In genomic region chr15:77225858-77226257, GRCm38 (mm10) we compare ENCODE assay signal across 18 mouse cellular contexts.
DNase-seq lines count a peak whose midpoint lies in the region; ATAC-seq and TF ChIP-seq lines count a peak whose summit lies in the region.
"Had no signal": no experiment of that assay in that cellular context is flagged by ENCODE, and none has a peak within 500 bp of the region (broad histone marks: within the 10 kb centered on the region; RNA-seq: fewer than 3 reads in every experiment).

No protein-coding gene starts in this region.

- WGBS in hindbrain, embryonic 14.5 days, result 46% methylated on average over 4 of the region's 4 CpGs
- WGBS in hindbrain, embryonic 16.5 days, result 55% methylated on average over 4 of the region's 4 CpGs
- WGBS in stomach, embryonic 16.5 days, result 44% methylated on average over 4 of the region's 4 CpGs
- WGBS in stomach, postnatal 0 days, result 35% methylated on average over 4 of the region's 4 CpGs
- 55% methylated on average over 4 of the region's 4 CpGs for WGBS in limb, embryonic 15.5 days
- 58% methylated on average over 4 of the region's 4 CpGs for WGBS in intestine, embryonic 15.5 days

- H3K9me3 ChIP-seq in hindbrain, embryonic 14.5 days (ENCODE audit: control insufficient read depth, low read length), result no peaks in the 10 kb centered on the region
- no peaks in the 10 kb centered on the region for H3K9me3 ChIP-seq in hindbrain, embryonic 16.5 days (ENCODE audit: control insufficient read depth, low read length)
- no peaks in the 10 kb centered on the region for H3K9me3 ChIP-seq in stomach, embryonic 16.5 days (replicated peaks; ENCODE audit: control insufficient read depth, low read length)
- H3K9me3 ChIP-seq in stomach, postnatal 0 days (ENCODE audit: control insufficient read depth, low read length), result no peaks in the 10 kb centered on the region
- no peaks in the 10 kb centered on the region for H3K9me3 ChIP-seq in limb, embryonic 15.5 days
- H3K9me3 ChIP-seq in intestine, embryonic 15.5 days, result no peaks in the 10 kb centered on the region
- H3K9me3 ChIP-seq: heart, embryonic 10.5 days; hindbrain, embryonic 10.5 days; liver, embryonic 13.5 days; midbrain, embryonic 15.5 days had no signal

- no peak for TF ChIP-seq EP300 in stomach, postnatal 0 days (optimal IDR thresholded peaks at IDR 0.05)

- no peaks in the 10 kb centered on the region for H3K4me1 ChIP-seq in hindbrain, embryonic 14.5 days (replicated peaks; ENCODE audit: control insufficient read depth, insufficient read depth, low read length)
- peaks cover 2% of the 10 kb centered on the region; the same call in 1 of the 2 replicates for H3K4me1 ChIP-seq in hindbrain, embryonic 16.5 days (ENCODE audit: control insufficient read depth, insufficient read depth, low read depth, low read length)
- H3K4me1 ChIP-seq in stomach, embryonic 16.5 days (ENCODE audit: control insufficient read depth, insufficient read depth, low read length), result no peaks in the 10 kb centered on the region; the same call in 1 of the 2 replicates
- H3K4me1 ChIP-seq in stomach, postnatal 0 days (replicated peaks; ENCODE audit: control insufficient read depth, insufficient read depth), result no peaks in the 10 kb centered on the region
- 0 out of 2 replicates have a peak, but pooled peaks cover 16% of the 10 kb centered on the region for H3K4me1 ChIP-seq in limb, embryonic 15.5 days
- H3K4me1 ChIP-seq in intestine, embryonic 15.5 days (replicated peaks), result 0 out of 2 replicates have a peak, but pooled peaks cover 6% of the 10 kb centered on the region

- no peaks in the 10 kb centered on the region for H3K27me3 ChIP-seq in hindbrain, embryonic 14.5 days (ENCODE audit: control insufficient read depth, insufficient read depth, low read length)
- H3K27me3 ChIP-seq in hindbrain, embryonic 16.5 days (replicated peaks; ENCODE audit: control insufficient read depth, insufficient read depth, low read length), result no peaks in the 10 kb centered on the region
- no peaks in the 10 kb centered on the region for H3K27me3 ChIP-seq in stomach, embryonic 16.5 days (ENCODE audit: control insufficient read depth, insufficient read depth, low read length)
- no peaks in the 10 kb centered on the region for H3K27me3 ChIP-seq in stomach, postnatal 0 days (ENCODE audit: control insufficient read depth, insufficient read depth, low read length)
- no peaks in the 10 kb centered on the region for H3K27me3 ChIP-seq in limb, embryonic 15.5 days
- no peaks in the 10 kb centered on the region for H3K27me3 ChIP-seq in intestine, embryonic 15.5 days (replicated peaks)
- H3K27me3 ChIP-seq: liver, embryonic 13.5 days; midbrain, embryonic 15.5 days had no signal

- TF ChIP-seq CTCF in stomach, postnatal 0 days (IDR thresholded peaks at IDR 0.05; ENCODE audit: low read depth), result no peak

- H3K27ac ChIP-seq in hindbrain, embryonic 14.5 days, result peak overlapping the region; percentile 47; the same call in 1 of the 2 replicates
- no peak overlapping the region for H3K27ac ChIP-seq in hindbrain, embryonic 16.5 days (ENCODE audit: low read depth, low read length)
- H3K27ac ChIP-seq in stomach, embryonic 16.5 days (ENCODE audit: low read length), result peak overlapping the region; percentile 24; the same call in 1 of the 2 replicates
- no peak overlapping the region for H3K27ac ChIP-seq in stomach, postnatal 0 days (replicated peaks)
- 0 out of 2 replicates have a peak overlapping the region, but pooled peaks have one; percentile 2 for H3K27ac ChIP-seq in limb, embryonic 15.5 days
- no peak overlapping the region for H3K27ac ChIP-seq in intestine, embryonic 15.5 days
- H3K27ac ChIP-seq: heart, embryonic 10.5 days; hindbrain, embryonic 10.5 days; kidney, postnatal 0 days; liver, embryonic 13.5 days; midbrain, embryonic 15.5 days had no signal

- no peak overlapping the region for H3K4me2 ChIP-seq in hindbrain, embryonic 14.5 days (replicated peaks)
- H3K4me2 ChIP-seq in hindbrain, embryonic 16.5 days (ENCODE audit: low read length), result no peak overlapping the region
- H3K4me2 ChIP-seq in stomach, embryonic 16.5 days (ENCODE audit: low read depth, low read length), result no peak overlapping the region
- no peak overlapping the region for H3K4me2 ChIP-seq in stomach, postnatal 0 days (replicated peaks; ENCODE audit: low read depth)
- H3K4me2 ChIP-seq in limb, embryonic 15.5 days, result no peak overlapping the region
- no peak overlapping the region for H3K4me2 ChIP-seq in intestine, embryonic 15.5 days (replicated peaks)
- H3K4me2 ChIP-seq: liver, embryonic 13.5 days; midbrain, embryonic 15.5 days had no signal

- 0 out of 2 replicates have a peak, but pooled peaks cover 4% of the 10 kb centered on the region for H3K36me3 ChIP-seq in hindbrain, embryonic 14.5 days (replicated peaks; ENCODE audit: control insufficient read depth, insufficient read depth)
- H3K36me3 ChIP-seq in hindbrain, embryonic 16.5 days (ENCODE audit: control insufficient read depth, insufficient read depth, low read length), result no peaks in the 10 kb centered on the region
- H3K36me3 ChIP-seq in stomach, embryonic 16.5 days (ENCODE audit: control insufficient read depth, insufficient read depth, low read length), result no peaks in the 10 kb centered on the region
- no peaks in the 10 kb centered on the region for H3K36me3 ChIP-seq in stomach, postnatal 0 days (ENCODE audit: control insufficient read depth, insufficient read depth, low read length)
- H3K36me3 ChIP-seq in limb, embryonic 15.5 days, result no peaks in the 10 kb centered on the region
- no peaks in the 10 kb centered on the region for H3K36me3 ChIP-seq in intestine, embryonic 15.5 days
- H3K36me3 ChIP-seq: liver, embryonic 13.5 days; midbrain, embryonic 15.5 days had no signal

- peak; percentile 39 for DNase-seq in embryo, embryonic 10.5 days (ENCODE audit: low spot score)
- no peak for DNase-seq in embryo, embryonic 10 days (ENCODE audit: low spot score)
- DNase-seq in hindbrain, embryonic 14.5 days (ENCODE audit: low spot score), result no peak
- no peak for DNase-seq in stomach, postnatal 0 days (ENCODE audit: low spot score)
- DNase-seq: kidney, adult 18-20 months; liver, embryonic 13.5 days; lung, adult 2 months; right cerebral cortex, postnatal 14 days; thymus, postnatal 25 days had no signal

- H3K4me3 ChIP-seq in hindbrain, embryonic 14.5 days (replicated peaks; ENCODE audit: low read length), result no peak overlapping the region
- no peak overlapping the region for H3K4me3 ChIP-seq in hindbrain, embryonic 16.5 days (ENCODE audit: low read length)
- no peak overlapping the region for H3K4me3 ChIP-seq in stomach, embryonic 16.5 days (replicated peaks; ENCODE audit: low read length)
- no peak overlapping the region for H3K4me3 ChIP-seq in stomach, postnatal 0 days (ENCODE audit: low read depth, low read length)
- H3K4me3 ChIP-seq in limb, embryonic 15.5 days, result no peak overlapping the region
- no peak overlapping the region for H3K4me3 ChIP-seq in intestine, embryonic 15.5 days (replicated peaks)
- H3K4me3 ChIP-seq: heart, embryonic 10.5 days; hindbrain, embryonic 10.5 days; liver, embryonic 13.5 days; midbrain, embryonic 15.5 days had no signal

- no peak overlapping the region for H3K9ac ChIP-seq in hindbrain, embryonic 14.5 days
- no peak overlapping the region for H3K9ac ChIP-seq in hindbrain, embryonic 16.5 days (ENCODE audit: low read depth, low read length)
- no peak overlapping the region for H3K9ac ChIP-seq in stomach, embryonic 16.5 days (ENCODE audit: low read length)
- H3K9ac ChIP-seq in stomach, postnatal 0 days (ENCODE audit: low read length), result no peak overlapping the region
- no peak overlapping the region for H3K9ac ChIP-seq in limb, embryonic 15.5 days
- no peak overlapping the region for H3K9ac ChIP-seq in intestine, embryonic 15.5 days
- H3K9ac ChIP-seq: liver, embryonic 13.5 days; midbrain, embryonic 15.5 days had no signal

- no peak for ATAC-seq in hindbrain, embryonic 14.5 days (ENCODE audit: low FRiP score)
- ATAC-seq in hindbrain, embryonic 16.5 days, result no peak
- no peak for ATAC-seq in stomach, embryonic 16.5 days (ENCODE audit: insufficient read depth, low FRiP score)
- no peak for ATAC-seq in stomach, postnatal 0 days (ENCODE audit: low FRiP score, low TSS enrichment)
- ATAC-seq in limb, embryonic 15.5 days (ENCODE audit: insufficient number of reproducible peaks, low FRiP score, low TSS enrichment, low read depth), result no peak
- no peak for ATAC-seq in intestine, embryonic 15.5 days
- ATAC-seq: activated CD4-positive, CD25-positive, alpha-beta regulatory T cell, adult 4 months; midbrain, embryonic 15.5 days had no signal

Comparison
In these comparisons a context has a peak if more than half of its experiments do, and no peak if none do; other contexts are left out.
1. H3K27ac ChIP-seq: peak in hindbrain, embryonic 14.5 days (single experiment), stomach, embryonic 16.5 days (single experiment) and limb, embryonic 15.5 days (single experiment); none in hindbrain, embryonic 16.5 days (single experiment), stomach, postnatal 0 days (single experiment) and intestine, embryonic 15.5 days (single experiment).